17 mouse cellular contexts compared by ENCODE assay signal in genomic region chr6:22262519-22262918, GRCm38 (mm10). TPM values are rescaled to one million over a fixed set of nuclear protein-coding genes. Genes with fewer than 3 reads are reported as not detected.
"Had no signal": no experiment of that assay in that cellular context is flagged by ENCODE, and none has a peak within 500 bp of the region (broad histone marks: within the 10 kb centered on the region; RNA-seq: fewer than 3 reads in every experiment).

No protein-coding gene starts in this region.

- H3K4me2 ChIP-seq: liver, embryonic 13.5 days; midbrain, embryonic 12.5 days; midbrain, embryonic 15.5 days; stomach, embryonic 15.5 days had no signal

- H3K9me3 ChIP-seq: liver, embryonic 13.5 days; midbrain, embryonic 12.5 days; midbrain, embryonic 15.5 days; stomach, embryonic 15.5 days had no signal

- H3K27me3 ChIP-seq: liver, embryonic 13.5 days; midbrain, embryonic 12.5 days; midbrain, embryonic 15.5 days; stomach, embryonic 15.5 days had no signal

- H3K36me3 ChIP-seq: liver, embryonic 13.5 days; midbrain, embryonic 12.5 days; midbrain, embryonic 15.5 days; stomach, embryonic 15.5 days had no signal

- H3K9ac ChIP-seq: liver, embryonic 13.5 days; midbrain, embryonic 12.5 days; midbrain, embryonic 15.5 days; stomach, embryonic 15.5 days had no signal

- H3K4me1 ChIP-seq: liver, embryonic 13.5 days; midbrain, embryonic 12.5 days; midbrain, embryonic 15.5 days; stomach, embryonic 15.5 days had no signal

- DNase-seq: kidney, adult 9 months; kidney, postnatal 25 days; layer of hippocampus, postnatal 36 days; liver, embryonic 13.5 days; lung, adult 2 months; lung, postnatal 14 days; lung, postnatal 4 days; thymus, adult 18-20 months; thymus, postnatal 36 days had no signal

- ATAC-seq: midbrain, embryonic 15.5 days had no signal

- H3K4me3 ChIP-seq: left cerebral cortex, adult 2 months; liver, embryonic 13.5 days; midbrain, embryonic 12.5 days; midbrain, embryonic 15.5 days; stomach, embryonic 15.5 days had no signal

- H3K27ac ChIP-seq: left cerebral cortex, adult 2 months; liver, embryonic 13.5 days; midbrain, embryonic 12.5 days; midbrain, embryonic 15.5 days; stomach, embryonic 15.5 days had no signal

RNA-seq across cellular contexts. Expression of gene Wnt16, which starts 25.5 kb away (rescaled TPM):
- polyA plus RNA-seq: liver, adult 2 months; liver, embryonic 13.5 days; liver, embryonic 16.5 days; small intestine, adult 2 months; testis, adult 2 months had no signal
